Mouse (Mus musculus) CH12.LX (cell line): ENCODE measurements around the gene Gm8332. TPM values are rescaled to one million over a fixed set of nuclear protein-coding genes. Genes with fewer than 3 reads are reported as not detected.
"Not testable (repeated sequence)": the region's sequence is repeated elsewhere in the genome, so short reads cannot be mapped to it uniquely, and the experiment has no call there.

Experiments used
- DNase-seq: peaks from one replicate; pipeline ENCODE4 v3.0.0-alpha.2; 2013; ENCODE audit errors: extremely low read depth
- H3K27ac ChIP-seq: 2 replicates; pipeline ENCODE4 v1.5.1; 2012; ENCODE audit warnings: low read depth, mild to moderate bottlenecking, control low read depth, moderate library complexity; ENCODE audit not compliant: insufficient read depth
- H3K27me3 ChIP-seq: replicated peaks from 2 replicates; pipeline ENCODE3; 2012; ENCODE audit warnings: inconsistent platforms
- H3K36me3 ChIP-seq, 2 experiments: replicated peaks in 1 of 2; 2 replicates each; pipeline versions ENCODE3 to v1.6.1; 2012; ENCODE audit warnings: inconsistent platforms in 1 of 2, low read length in 1 of 2, mild to moderate bottlenecking in 1 of 2, mixed read lengths in 1 of 2, moderate library complexity in 1 of 2; ENCODE audit not compliant: control insufficient read depth in 1 of 2, insufficient read depth in 1 of 2
- H3K4me1 ChIP-seq, 2 experiments: 2 replicates each; pipeline ENCODE4 v1.6.1; 2012; ENCODE audit warnings: inconsistent platforms in 1 of 2, moderate library complexity in 1 of 2; ENCODE audit not compliant: insufficient read depth in 2 of 2, control insufficient read depth in 1 of 2
- H3K4me2 ChIP-seq: 2 replicates; pipeline ENCODE4 v1.6.1; 2012; ENCODE audit warnings: low read depth, mild to moderate bottlenecking, control low read depth; ENCODE audit not compliant: poor library complexity, insufficient read depth, severe bottlenecking
- H3K4me3 ChIP-seq, 3 experiments: fragments of 150-350 bp in 1 of 3; sonication (generic) in 1 of 3; replicated peaks in 1 of 3; 2 replicates each; pipeline versions ENCODE3 to v1.5.1; 2011 to 2012; ENCODE audit warnings: low read depth in 2 of 3, low read length in 2 of 3, mild to moderate bottlenecking in 2 of 3, moderate library complexity in 2 of 3, control low read depth in 1 of 3, improper control_type of control experiment in 1 of 3, inconsistent platforms in 1 of 3, mixed read lengths in 1 of 3; ENCODE audit not compliant: poor library complexity in 1 of 3
- H3K79me2 ChIP-seq: replicated peaks from 2 replicates; pipeline ENCODE4 v1.6.1; 2012; ENCODE audit warnings: mild to moderate bottlenecking, moderate library complexity; ENCODE audit not compliant: control insufficient read depth, poor library complexity, insufficient read depth, severe bottlenecking; ENCODE audit errors: extremely low read depth
- H3K9ac ChIP-seq: 2 replicates; pipeline ENCODE4 v1.6.1; 2012; ENCODE audit warnings: low read depth, mild to moderate bottlenecking, control low read depth, moderate library complexity; ENCODE audit not compliant: insufficient read depth
- H3K9me3 ChIP-seq: replicated peaks from 2 replicates; pipeline ENCODE3; 2012; ENCODE audit warnings: low read length, inconsistent platforms, mixed read lengths
- CTCF ChIP-seq, 2 experiments: IDR thresholded peaks in 1 of 2; conservative IDR thresholded peaks in 1 of 2; 2 replicates each; pipeline ENCODE4 v1.5.1; 2011 to 2012; ENCODE audit warnings: low read depth in 2 of 2, low read length in 2 of 2, improper control_type of control experiment in 1 of 2, inconsistent platforms in 1 of 2, mild to moderate bottlenecking in 1 of 2, moderate library complexity in 1 of 2
- MAX ChIP-seq: IDR thresholded peaks from 2 replicates; pipeline ENCODE4 v1.6.1; 2011; ENCODE audit warnings: low read length, improper control_type of control experiment
- RAD21 ChIP-seq: IDR thresholded peaks from 2 replicates; pipeline ENCODE4 v1.6.1; 2011; ENCODE audit warnings: low read depth, mild to moderate bottlenecking, low read length, improper control_type of control experiment, moderate library complexity
- dilution Hi-C: fragments of 300-500 bp; cut with MboI; formaldehyde crosslinking; loops from 2 replicates; pipeline ENCODE4 v1.14.3; 2020; ENCODE audit warnings: low sequenced_read_pairs; ENCODE audit not compliant: extremely low pct_unique_long_range_greater_than_20kb, extremely low pct_ligation_motif_present
- in situ Hi-C: fragments of 300-500 bp; cut with MboI; formaldehyde crosslinking; loops from 3 replicates; pipeline ENCODE4 v1.14.3; 2019; ENCODE audit warnings: low sequenced_read_pairs, low pct_ligation_motif_present, low pct_unique_long_range_greater_than_20kb, mixed read lengths
- polyA plus RNA-seq: library from polyadenylated mRNA; unstranded; fragments of >175 nt; gene quantifications from 2 replicates; pipeline ENCODE4 v1.2.1, GENCODE M21; 2012; ENCODE audit warnings: low read depth; ENCODE audit not compliant: insufficient read length
- total RNA-seq, 2 experiments: library from RNA; depleted of rRNA; stranded (reverse); fragments of 300-350 nt in 1 of 2; fragments of >200 nt in 1 of 2; gene quantifications; 2 replicates each; pipeline ENCODE4 v1.2.3; 2012 to 2014

The Gm8332 gene
- total and polyA plus RNA-seq, 3 experiments, result not detected

GRCm38 (mm10) chr12:88211458-88211857 is 38.4 kb downstream of the Gm8332 start:
- H3K4me3 ChIP-seq, DNase-seq, H3K27ac ChIP-seq, H3K4me2 ChIP-seq, dilution Hi-C loops, H3K4me1 ChIP-seq, H3K36me3 ChIP-seq, H3K9ac ChIP-seq, in situ Hi-C loops, H3K27me3 ChIP-seq, H3K9me3 ChIP-seq, H3K79me2 ChIP-seq: not testable (repeated sequence)

GRCm38 (mm10) chr12:88202856-88203255 is 47.0 kb downstream of the Gm8332 start:
- dilution Hi-C loops (no loop called here), in situ Hi-C loops (no loop called here)
- no peaks in the 10 kb centered on the region for H3K9me3 ChIP-seq
- no peak overlapping the region for H3K27ac ChIP-seq
- TF ChIP-seq RAD21 (peak; percentile 1), CTCF (conservative IDR thresholded peaks at IDR 0.05 in 1 of 2, IDR thresholded peaks at IDR 0.05 in 1 of 2; ENCODE audit: low read depth in 2 of 2, low read length in 2 of 2) (peak in 1 of 2 experiments; percentile 20; a peak in 2 of 4 replicates), MAX (no peak)
- DNase-seq, result no peak
- H3K79me2 ChIP-seq, result no peaks in the 10 kb centered on the region
- H3K36me3 ChIP-seq, result no peaks in the 10 kb centered on the region
- H3K9ac ChIP-seq, result no peak overlapping the region
- no peaks in the 10 kb centered on the region for H3K4me1 ChIP-seq
- no peak overlapping the region for H3K4me2 ChIP-seq
- H3K4me3 ChIP-seq, result no peak overlapping the region
- no peaks in the 10 kb centered on the region for H3K27me3 ChIP-seq

Other genes starting within 250 kb of the Gm8332 start
- gene Gm2075, start 238.3 kb downstream of the Gm8332 start, total RNA-seq (2012; rRNA removed), result not detected in 2 replicates
- gene Gm2075, start 238.3 kb downstream of the Gm8332 start, total RNA-seq (2014; rRNA removed), result not detected in 2 replicates
- gene Gm2075, start 238.3 kb downstream of the Gm8332 start, polyA plus RNA-seq, result not detected in 2 replicates
- gene Gm6803, start 231.3 kb downstream of the Gm8332 start, total RNA-seq (2012; rRNA removed), result not detected in 2 replicates
- gene Gm6803, start 231.3 kb downstream of the Gm8332 start, total RNA-seq (2014; rRNA removed), result not detected in 2 replicates
- gene Gm6803, start 231.3 kb downstream of the Gm8332 start, polyA plus RNA-seq, result not detected in 2 replicates
- gene Gm2056, start 223.1 kb downstream of the Gm8332 start, total RNA-seq (2012; rRNA removed), result not detected in 2 replicates
- gene Gm2056, start 223.1 kb downstream of the Gm8332 start, total RNA-seq (2014; rRNA removed), result not detected in 2 replicates
- gene Gm2056, start 223.1 kb downstream of the Gm8332 start, polyA plus RNA-seq, result not detected in 2 replicates
- not detected in 2 replicates for gene Gm16368, start 166.4 kb downstream of the Gm8332 start, total RNA-seq (2012; rRNA removed)
- gene Gm16368, start 166.4 kb downstream of the Gm8332 start, total RNA-seq (2014; rRNA removed), result not detected in 2 replicates
- gene Gm16368, start 166.4 kb downstream of the Gm8332 start, polyA plus RNA-seq, result not detected in 2 replicates
- not detected in 2 replicates for gene Gm10436, start 68.0 kb downstream of the Gm8332 start, total RNA-seq (2012; rRNA removed)
- gene Gm10436, start 68.0 kb downstream of the Gm8332 start, total RNA-seq (2014; rRNA removed), result not detected in 2 replicates
- not detected in 2 replicates for gene Gm10436, start 68.0 kb downstream of the Gm8332 start, polyA plus RNA-seq
- not detected in 2 replicates for gene Gm5662, start 24.4 kb upstream of the Gm8332 start, total RNA-seq (2012; rRNA removed)
- not detected in 2 replicates for gene Gm5662, start 24.4 kb upstream of the Gm8332 start, total RNA-seq (2014; rRNA removed)
- gene Gm5662, start 24.4 kb upstream of the Gm8332 start, polyA plus RNA-seq, result not detected in 2 replicates
- gene Gm5039, start 73.9 kb upstream of the Gm8332 start, total RNA-seq (2012; rRNA removed), result not detected in 2 replicates
- not detected in 2 replicates for gene Gm5039, start 73.9 kb upstream of the Gm8332 start, total RNA-seq (2014; rRNA removed)
- not detected in 2 replicates for gene Gm5039, start 73.9 kb upstream of the Gm8332 start, polyA plus RNA-seq
- 26.8 and 27.0 TPM in 2 replicates for gene Adck1, start 110.5 kb upstream of the Gm8332 start, total RNA-seq (2012; rRNA removed)
- gene Adck1, start 110.5 kb upstream of the Gm8332 start, total RNA-seq (2014; rRNA removed), result 32.7 and 33.3 TPM in 2 replicates
- 27.0 and 29.4 TPM in 2 replicates for gene Adck1, start 110.5 kb upstream of the Gm8332 start, polyA plus RNA-seq